Mouse (Mus musculus) heart, adult 2 months (tissue): ENCODE measurements at regions not wholly inside any gene's neighbourhood (a gene's known extent, or its start where the extent isn't known, plus 50 kb on each side); places are given as distances from the start of the nearest gene placed in this dataset.
A peak's percentile ranks its signal among the peaks of the same experiment; 100 is the strongest.

ENCODE experiments used
- DNase-seq, 2 experiments: peaks; one replicate each; pipeline ENCODE4 v3.0.0; 2021
- H3K27ac ChIP-seq: fragments of 200-600 bp; 2 replicates; pipeline ENCODE4 v1.8.1; 2022
- H3K27me3 ChIP-seq: fragments of 200-500 bp; 2 replicates; pipeline ENCODE4 v1.6.1; 2012; ENCODE audit warnings: mild to moderate bottlenecking, low read length, inconsistent platforms, mixed read lengths; ENCODE audit not compliant: control insufficient read depth, insufficient read depth
- H3K36me3 ChIP-seq: fragments of 200-500 bp; 2 replicates; pipeline ENCODE4 v1.6.1; 2012; ENCODE audit warnings: low read length, inconsistent platforms; ENCODE audit not compliant: control insufficient read depth, insufficient read depth
- H3K4me1 ChIP-seq: fragments of 200-500 bp; 2 replicates; pipeline ENCODE4 v1.6.1; 2011; ENCODE audit warnings: low read length; ENCODE audit not compliant: control insufficient read depth, insufficient read depth
- H3K4me3 ChIP-seq: fragments of 200-600 bp; 2 replicates; pipeline ENCODE4 v1.8.1; 2022
- H3K79me2 ChIP-seq: fragments of 200-500 bp; replicated peaks from 2 replicates; pipeline ENCODE4 v1.6.1; 2012; ENCODE audit warnings: mild to moderate bottlenecking, inconsistent platforms, low read length, moderate library complexity, mixed read lengths; ENCODE audit not compliant: control insufficient read depth, insufficient read depth
- H3K9ac ChIP-seq: fragments of 200-500 bp; 2 replicates; pipeline ENCODE4 v1.6.1; 2012; ENCODE audit warnings: low read depth, mild to moderate bottlenecking, control low read depth, inconsistent platforms, low read length, mixed read lengths
- CTCF ChIP-seq: fragments of 200-600 bp; IDR thresholded peaks from 2 replicates; pipeline ENCODE4 v1.8.1; 2022; ENCODE audit warnings: antibody characterized with exemption, mild to moderate bottlenecking, moderate library complexity
- EP300 ChIP-seq: fragments of 200-500 bp; IDR thresholded peaks from 2 replicates; pipeline ENCODE4 v1.6.1; 2011; ENCODE audit warnings: low read depth, low read length, control low read depth; ENCODE audit not compliant: insufficient read depth
- POLR2A ChIP-seq: fragments of 200-500 bp; IDR thresholded peaks from 2 replicates; pipeline ENCODE4 v1.6.1; 2011; ENCODE audit warnings: mild to moderate bottlenecking, low read depth, low read length, control low read depth; ENCODE audit not compliant: insufficient read depth
- WGBS: fragments of 180-500 bp; shearing (Covaris S2); methylation state at CpG from one replicate; pipeline ENCODE4 v1.1.7; 2018; 5-methylcytosine and 5-hydroxymethylcytosine counted together
- intact Hi-C: fragments of 180-260 bp; cut with DNase I; formaldehyde crosslinking; loops from one replicate; pipeline ENCODE4 v1.15.1; 2025

- no peaks in the 10 kb centered on the region for H3K36me3 ChIP-seq
These were observed 682.0 kb upstream of the Gje1 start for GRCm38 (mm10) chr10:15399964-15400363.

GRCm38 (mm10) chr10:15397114-15397513, 679.1 kb upstream of the Gje1 start:
- intact Hi-C loops = no loop called here
- WGBS = 20% methylated on average over 1 of the region's 1 CpGs
- Histone ChIP-seq H3K4me1 (no peaks in the 10 kb centered on the region; the same call in 1 of the 2 replicates), H3K27me3 (no peaks in the 10 kb centered on the region), H3K79me2 (no peaks in the 10 kb centered on the region), H3K27ac (no peak overlapping the region), H3K4me3 (no peak overlapping the region), H3K9ac (no peak overlapping the region), H3K36me3 (peaks cover 2% of the 10 kb centered on the region; the same call in 1 of the 2 replicates)
- TF ChIP-seq EP300 = no peak
- TF ChIP-seq POLR2A = no peak
- TF ChIP-seq CTCF = no peak
- DNase-seq = no peak

More at GRCm38 (mm10) chr10:15399964-15400363, 682.0 kb upstream of the Gje1 start:
- no peak overlapping the region for H3K4me3 ChIP-seq
- intact Hi-C loops = no loop called here
- TF ChIP-seq EP300 = no peak
- no peak for TF ChIP-seq POLR2A
- no peak for TF ChIP-seq CTCF
- H3K27me3 ChIP-seq = no peaks in the 10 kb centered on the region
- no peak for DNase-seq
- no peaks in the 10 kb centered on the region for H3K79me2 ChIP-seq
- no peak overlapping the region for H3K9ac ChIP-seq
- H3K27ac ChIP-seq = no peak overlapping the region
- no peaks in the 10 kb centered on the region for H3K4me1 ChIP-seq

GRCm38 (mm10) chr10:15395295-15395694, 677.3 kb upstream of the Gje1 start:
- DNase-seq = no peak

GRCm38 (mm10) chr10:15392027-15392816, 674.2 kb upstream of the Gje1 start:
- H3K4me1 ChIP-seq = no peaks in the 10 kb centered on the region; the same call in 1 of the 2 replicates
- no peak overlapping the region for H3K4me3 ChIP-seq
- 11% methylated on average over 5 of the region's 5 CpGs for WGBS
- peaks cover 2% of the 10 kb centered on the region; the same call in 1 of the 2 replicates for H3K36me3 ChIP-seq
- no peak overlapping the region for H3K9ac ChIP-seq
- TF ChIP-seq CTCF (no peak), POLR2A (no peak), EP300 (no peak)
- peak in 1 of 2 experiments; percentile 10 for DNase-seq
- H3K27me3 ChIP-seq = no peaks in the 10 kb centered on the region
- H3K79me2 ChIP-seq = no peaks in the 10 kb centered on the region
- peak overlapping the region; percentile 20; the same call in 1 of the 2 replicates for H3K27ac ChIP-seq
- intact Hi-C loops = loop anchor here (5.0 kb wide), 1 partner anchor 90 kb away; no protein-coding TSS in a partner anchor

More at GRCm38 (mm10) chr10:15395295-15395694, 677.3 kb upstream of the Gje1 start:
- intact Hi-C loops = no loop called here
- 47% methylated on average over 2 of the region's 2 CpGs for WGBS
- Histone ChIP-seq H3K27me3 (no peaks in the 10 kb centered on the region), H3K79me2 (no peaks in the 10 kb centered on the region), H3K36me3 (peaks cover 2% of the 10 kb centered on the region; the same call in 1 of the 2 replicates), H3K9ac (no peak overlapping the region), H3K4me1 (no peaks in the 10 kb centered on the region; the same call in 1 of the 2 replicates), H3K4me3 (no peak overlapping the region), H3K27ac (no peak overlapping the region)
- TF ChIP-seq CTCF (no peak), EP300 (no peak), POLR2A (no peak)

GRCm38 (mm10) chr10:15373571-15373970, 655.6 kb upstream of the Gje1 start:
- Histone ChIP-seq H3K4me1 (no peaks in the 10 kb centered on the region), H3K9ac (no peak overlapping the region), H3K36me3 (no peaks in the 10 kb centered on the region), H3K4me3 (no peak overlapping the region), H3K79me2 (no peaks in the 10 kb centered on the region), H3K27me3 (no peaks in the 10 kb centered on the region), H3K27ac (no peak overlapping the region)
- 94% methylated on average over 3 of the region's 3 CpGs for WGBS
- no peak for DNase-seq
- no peak for TF ChIP-seq CTCF
- no peak for TF ChIP-seq POLR2A
- TF ChIP-seq EP300 = no peak
- intact Hi-C loops = no loop called here
